Mouse (Mus musculus): ENCODE results near the gene Lim2.

DNA sequence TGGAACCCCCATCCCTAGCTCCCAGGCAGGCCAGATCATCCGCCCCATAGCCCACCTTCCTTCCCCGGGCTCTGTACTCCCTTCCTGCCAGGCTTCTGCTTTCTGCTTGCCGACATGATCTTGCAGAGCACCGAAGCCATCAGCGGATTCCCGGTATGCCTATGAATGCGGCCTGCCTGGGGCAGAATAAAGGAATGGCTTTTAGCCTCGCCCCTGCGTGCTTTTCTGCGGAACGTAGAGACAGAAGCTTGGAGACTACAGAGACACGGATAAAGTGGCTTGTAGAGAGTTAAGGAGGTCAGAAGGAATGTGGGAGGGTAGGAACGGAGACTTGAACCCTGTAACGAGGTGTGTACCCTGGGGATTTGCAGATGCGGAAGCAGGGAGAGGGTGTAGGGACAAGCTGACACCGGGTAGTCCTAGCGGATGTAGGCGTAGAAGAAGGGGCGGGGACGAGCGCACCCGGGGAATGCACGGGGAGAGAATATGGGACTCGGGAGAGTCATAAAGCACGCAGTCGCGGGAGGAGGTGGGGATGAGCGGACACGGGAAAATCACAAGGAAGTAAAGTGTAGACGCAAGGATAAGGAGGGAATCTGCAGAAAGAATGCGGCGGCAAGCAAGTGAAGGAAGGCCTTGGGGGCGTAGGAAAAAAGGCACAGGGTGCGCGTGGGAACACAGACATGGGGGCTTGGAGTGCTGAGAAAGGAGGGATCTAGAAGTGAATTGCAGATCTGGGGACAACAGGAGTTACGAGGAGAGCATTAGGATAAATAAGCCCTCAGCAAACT lies 15.9 kb downstream of the Lim2 start:
- TF ChIP-seq CTCF (IDR thresholded peaks at IDR 0.05; ENCODE audit: low read depth, low read length) (no peak), GATA1 (IDR thresholded peaks at IDR 0.05; ENCODE audit: borderline replicate concordance, low read length) (no peak), GATA2 (IDR thresholded peaks at IDR 0.05; ENCODE audit: borderline replicate concordance, low read depth, low read length) (no peak)

Data from G1E (cell line).